Mouse (Mus musculus): ENCODE measurements at regions not wholly inside any gene's neighbourhood (a gene's known extent, or its start where the extent isn't known, plus 50 kb on each side); places are given as distances from the start of the nearest gene placed in this dataset.

- Histone ChIP-seq H3K4me3 (ENCODE audit: low read depth, low read length) (no peak overlapping the region), H3K9ac (ENCODE audit: low read depth, low read length) (no peak overlapping the region), H3K9me3 (ENCODE audit: control insufficient read depth) (no peaks in the 10 kb centered on the region), H3K27ac (ENCODE audit: low read depth, low read length) (no peak overlapping the region), H3K4me1 (replicated peaks; ENCODE audit: control insufficient read depth, insufficient read depth, low read length) (no peaks in the 10 kb centered on the region), H3K36me3 (ENCODE audit: control insufficient read depth, insufficient read depth) (no peaks in the 10 kb centered on the region), H3K27me3 (replicated peaks; ENCODE audit: control insufficient read depth, insufficient read depth, low read length) (no peaks in the 10 kb centered on the region), H3K4me2 (replicated peaks; ENCODE audit: low read depth) (no peak overlapping the region)
- ATAC-seq = no peak
- TF ChIP-seq CTCF (IDR thresholded peaks at IDR 0.05; ENCODE audit: low read depth) = no peak
- WGBS = 59% methylated on average over 1 of the region's 1 CpGs
Measured at GRCm38 (mm10) chr10:31221902-31222301, 91.3 kb upstream of the Hddc2 start.

- no peak overlapping the region for H3K27ac ChIP-seq (ENCODE audit: low read depth, low read length)
- H3K4me3 ChIP-seq (ENCODE audit: low read depth, low read length) = no peak overlapping the region
- H3K4me1 ChIP-seq (replicated peaks; ENCODE audit: control insufficient read depth, insufficient read depth, low read length) = no peaks in the 10 kb centered on the region
- H3K9ac ChIP-seq (ENCODE audit: low read depth, low read length) = no peak overlapping the region
- TF ChIP-seq CTCF (IDR thresholded peaks at IDR 0.05; ENCODE audit: low read depth) = no peak
- H3K9me3 ChIP-seq (ENCODE audit: control insufficient read depth) = no peaks in the 10 kb centered on the region
- no peaks in the 10 kb centered on the region for H3K36me3 ChIP-seq (ENCODE audit: control insufficient read depth, insufficient read depth)
- no peak overlapping the region for H3K4me2 ChIP-seq (replicated peaks; ENCODE audit: low read depth)
- ATAC-seq = no peak
- 94% methylated on average over 3 of the region's 3 CpGs for WGBS
- H3K27me3 ChIP-seq (replicated peaks; ENCODE audit: control insufficient read depth, insufficient read depth, low read length) = no peaks in the 10 kb centered on the region
Measured at GRCm38 (mm10) chr10:31229078-31229477, 84.1 kb upstream of the Hddc2 start.

GRCm38 (mm10) chr10:31242442-31242966 lies 70.7 kb upstream of the Hddc2 start:
- no peak for ATAC-seq
- 62% methylated on average over 3 of the region's 3 CpGs for whole genome bisulfite sequencing
- TF ChIP-seq CTCF (IDR thresholded peaks at IDR 0.05; ENCODE audit: low read depth) = no peak
- H3K27me3 ChIP-seq (replicated peaks; ENCODE audit: control insufficient read depth, insufficient read depth, low read length) = no peaks in the 10 kb centered on the region
- no peaks in the 10 kb centered on the region for H3K36me3 ChIP-seq (ENCODE audit: control insufficient read depth, insufficient read depth)
- H3K4me3 ChIP-seq (ENCODE audit: low read depth, low read length) = no peak overlapping the region
- H3K4me1 ChIP-seq (replicated peaks; ENCODE audit: control insufficient read depth, insufficient read depth, low read length) = no peaks in the 10 kb centered on the region
- H3K4me2 ChIP-seq (replicated peaks; ENCODE audit: low read depth) = no peak overlapping the region
- H3K27ac ChIP-seq (ENCODE audit: low read depth, low read length) = no peak overlapping the region
- no peak overlapping the region for H3K9ac ChIP-seq (ENCODE audit: low read depth, low read length)
- H3K9me3 ChIP-seq (ENCODE audit: control insufficient read depth) = no peaks in the 10 kb centered on the region

GRCm38 (mm10) chr10:31252584-31253381 lies 60.4 kb upstream of the Hddc2 start:
- Histone ChIP-seq H3K27ac (ENCODE audit: low read depth, low read length) (no peak overlapping the region), H3K9me3 (ENCODE audit: control insufficient read depth) (no peaks in the 10 kb centered on the region), H3K36me3 (ENCODE audit: control insufficient read depth, insufficient read depth) (no peaks in the 10 kb centered on the region), H3K4me1 (replicated peaks; ENCODE audit: control insufficient read depth, insufficient read depth, low read length) (no peaks in the 10 kb centered on the region), H3K4me3 (ENCODE audit: low read depth, low read length) (no peak overlapping the region), H3K4me2 (replicated peaks; ENCODE audit: low read depth) (no peak overlapping the region), H3K27me3 (replicated peaks; ENCODE audit: control insufficient read depth, insufficient read depth, low read length) (no peaks in the 10 kb centered on the region), H3K9ac (ENCODE audit: low read depth, low read length) (no peak overlapping the region)
- no peak for ATAC-seq
- WGBS = 55% methylated on average over 8 of the region's 8 CpGs
- TF ChIP-seq CTCF (IDR thresholded peaks at IDR 0.05; ENCODE audit: low read depth) = no peak

- H3K4me1 ChIP-seq (replicated peaks; ENCODE audit: control insufficient read depth, insufficient read depth, low read length) = no peaks in the 10 kb centered on the region
- no peak overlapping the region for H3K27ac ChIP-seq (ENCODE audit: low read depth, low read length)
- TF ChIP-seq CTCF (IDR thresholded peaks at IDR 0.05; ENCODE audit: low read depth) = no peak
- 66% methylated on average over 1 of the region's 1 CpGs for WGBS
- H3K4me3 ChIP-seq (ENCODE audit: low read depth, low read length) = no peak overlapping the region
- H3K9ac ChIP-seq (ENCODE audit: low read depth, low read length) = no peak overlapping the region
- no peak for ATAC-seq
- no peaks in the 10 kb centered on the region for H3K27me3 ChIP-seq (replicated peaks; ENCODE audit: control insufficient read depth, insufficient read depth, low read length)
- no peak overlapping the region for H3K4me2 ChIP-seq (replicated peaks; ENCODE audit: low read depth)
- no peaks in the 10 kb centered on the region for H3K9me3 ChIP-seq (ENCODE audit: control insufficient read depth)
- H3K36me3 ChIP-seq (ENCODE audit: control insufficient read depth, insufficient read depth) = no peaks in the 10 kb centered on the region
Measured at GRCm38 (mm10) chr10:31256934-31257333, 56.2 kb upstream of the Hddc2 start.

- no peak overlapping the region for H3K27ac ChIP-seq (ENCODE audit: low read depth, low read length)
Measured at GRCm38 (mm10) chr10:31257611-31258010, 55.6 kb upstream of the Hddc2 start.

More at GRCm38 (mm10) chr10:31257611-31258010, 55.6 kb upstream of the Hddc2 start:
- no peak for ATAC-seq
- Histone ChIP-seq H3K9me3 (ENCODE audit: control insufficient read depth) (no peaks in the 10 kb centered on the region), H3K4me3 (ENCODE audit: low read depth, low read length) (no peak overlapping the region), H3K9ac (ENCODE audit: low read depth, low read length) (no peak overlapping the region), H3K4me1 (replicated peaks; ENCODE audit: control insufficient read depth, insufficient read depth, low read length) (no peaks in the 10 kb centered on the region), H3K4me2 (replicated peaks; ENCODE audit: low read depth) (no peak overlapping the region), H3K36me3 (ENCODE audit: control insufficient read depth, insufficient read depth) (no peaks in the 10 kb centered on the region), H3K27me3 (replicated peaks; ENCODE audit: control insufficient read depth, insufficient read depth, low read length) (no peaks in the 10 kb centered on the region)
- no peak for TF ChIP-seq CTCF (IDR thresholded peaks at IDR 0.05; ENCODE audit: low read depth)
- 80% methylated on average over 1 of the region's 1 CpGs for WGBS
